Mouse (Mus musculus) olfactory bulb, adult 2 months (tissue): ENCODE measurements around the gene Nup62.

Experiments
- CTCF ChIP-seq: fragments of 200-500 bp; IDR thresholded peaks from 2 replicates; pipeline ENCODE4 v1.5.1; 2012; ENCODE audit warnings: low read depth, mild to moderate bottlenecking, low read length, moderate library complexity; ENCODE audit not compliant: insufficient read depth
- POLR2A ChIP-seq: fragments of 200-500 bp; IDR thresholded peaks from 2 replicates; pipeline ENCODE4 v1.6.1; 2012; ENCODE audit warnings: mild to moderate bottlenecking, low read depth, low read length, moderate library complexity; ENCODE audit not compliant: insufficient read depth

- peak; percentile 68 for TF ChIP-seq CTCF
- TF ChIP-seq POLR2A: no peak
Measured at GRCm38 (mm10) chr7:44860576-44861428, 44.9 kb downstream of the Nup62 start.
